Comparison of ENCODE assay signal across 8 mouse cellular contexts in the genomic region with DNA sequence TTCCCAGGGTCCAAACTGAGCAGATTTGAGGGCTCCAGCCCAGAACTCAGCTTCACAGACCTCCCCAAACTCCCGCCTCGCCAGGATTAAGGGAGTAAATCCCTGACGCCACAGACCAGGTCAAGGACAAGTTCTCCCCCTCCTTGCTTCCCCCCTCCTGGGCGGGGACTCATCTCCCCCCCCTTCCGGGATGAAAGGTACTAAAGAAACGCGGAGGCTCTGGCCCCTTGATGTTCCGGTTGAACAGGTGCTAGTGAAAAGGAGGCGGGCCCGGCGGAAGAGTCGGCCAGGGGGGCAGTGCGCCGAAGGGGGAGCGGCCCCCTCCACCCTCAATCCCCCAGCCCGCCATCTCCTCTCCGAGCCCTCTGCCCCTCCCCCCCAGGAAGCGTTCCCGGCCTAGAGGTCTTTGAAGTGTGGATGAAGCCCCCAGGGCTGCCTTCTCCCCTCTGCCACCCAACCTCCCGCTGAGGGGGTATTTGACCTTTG. TPM values are rescaled to one million over a fixed set of nuclear protein-coding genes. Genes with fewer than 3 reads are reported as not detected.
DNase-seq lines count a peak whose midpoint lies in the region; ATAC-seq lines count a peak whose summit lies in the region.

No protein-coding gene starts in this region.

- peak; percentile 74 for DNase-seq in 416B (ENCODE audit: low read depth)
- peak; percentile 37 for DNase-seq in Muller cell, postnatal 12 days (ENCODE audit: inconsistent ontology term)
- DNase-seq in fat pad, adult 2 months (ENCODE audit: extremely low read depth, low read depth, low spot score): peak; percentile 33
- no peak for DNase-seq in liver, embryonic 11.5 days (ENCODE audit: low spot score)
- peak; percentile 19 for DNase-seq in neural tube, embryonic 11.5 days (ENCODE audit: low spot score)
- peak; percentile 65 to 79 for DNase-seq in urinary bladder, postnatal 36 days (ENCODE audit: low spot score in 2 of 2)
- DNase-seq in left cerebral cortex, postnatal 14 days (ENCODE audit: low spot score in 2 of 2): no peak

- H3K27me3 ChIP-seq in hindbrain, embryonic 13.5 days: peaks cover 29% of the 10 kb centered on the region
- peaks cover 54% of the 10 kb centered on the region for H3K27me3 ChIP-seq in liver, embryonic 11.5 days (replicated peaks; ENCODE audit: control insufficient read depth, insufficient read depth, low read length)
- peaks cover 23% of the 10 kb centered on the region for H3K27me3 ChIP-seq in neural tube, embryonic 11.5 days (ENCODE audit: control insufficient read depth, insufficient read depth, low read length)

- intact Hi-C loops in left cerebral cortex, postnatal 14 days (cut with DNase I): loop anchor here (2.0 kb wide), 1 partner anchor 37 kb away; no protein-coding TSS in a partner anchor

- H3K27ac ChIP-seq in hindbrain, embryonic 13.5 days: no peak overlapping the region
- no peak overlapping the region for H3K27ac ChIP-seq in liver, embryonic 11.5 days (ENCODE audit: low read depth, low read length)
- no peak overlapping the region for H3K27ac ChIP-seq in neural tube, embryonic 11.5 days (ENCODE audit: low read depth, low read length)

- peaks cover 49% of the 10 kb centered on the region for H3K4me1 ChIP-seq in hindbrain, embryonic 13.5 days (replicated peaks)
- H3K4me1 ChIP-seq in liver, embryonic 11.5 days (replicated peaks; ENCODE audit: control insufficient read depth, insufficient read depth, low read length): peaks cover 23% of the 10 kb centered on the region
- H3K4me1 ChIP-seq in neural tube, embryonic 11.5 days (ENCODE audit: control insufficient read depth, insufficient read depth, low read length): peaks cover 24% of the 10 kb centered on the region

- peaks cover 14% of the 10 kb centered on the region for H3K36me3 ChIP-seq in hindbrain, embryonic 13.5 days
- H3K36me3 ChIP-seq in liver, embryonic 11.5 days (ENCODE audit: control insufficient read depth, insufficient read depth, low read length): peaks cover 10% of the 10 kb centered on the region
- no peaks in the 10 kb centered on the region; the same call in 1 of the 2 replicates for H3K36me3 ChIP-seq in neural tube, embryonic 11.5 days (ENCODE audit: control insufficient read depth, insufficient read depth, low read length)

- no peak for ATAC-seq in hindbrain, embryonic 13.5 days (ENCODE audit: low FRiP score)
- ATAC-seq in liver, embryonic 11.5 days (replicated peaks; ENCODE audit: low FRiP score): no peak
- ATAC-seq in neural tube, embryonic 11.5 days (ENCODE audit: insufficient read depth, low FRiP score, low TSS enrichment): no peak

- H3K4me2 ChIP-seq in hindbrain, embryonic 13.5 days: peak overlapping the region; percentile 50
- peak overlapping the region; percentile 76 for H3K4me2 ChIP-seq in liver, embryonic 11.5 days
- peak overlapping the region; percentile 41 for H3K4me2 ChIP-seq in neural tube, embryonic 11.5 days (ENCODE audit: low read depth)

- peak overlapping the region; percentile 87 for H3K4me3 ChIP-seq in hindbrain, embryonic 13.5 days
- H3K4me3 ChIP-seq in liver, embryonic 11.5 days (ENCODE audit: low read depth, low read length): peak overlapping the region; percentile 34
- H3K4me3 ChIP-seq in neural tube, embryonic 11.5 days (ENCODE audit: low read depth, low read length): peak overlapping the region; percentile 94

- H3K9ac ChIP-seq in hindbrain, embryonic 13.5 days: no peak overlapping the region
- no peak overlapping the region for H3K9ac ChIP-seq in liver, embryonic 11.5 days (ENCODE audit: low read depth, low read length)
- 0 out of 2 replicates have a peak overlapping the region, but pooled peaks have one; percentile 23 for H3K9ac ChIP-seq in neural tube, embryonic 11.5 days (ENCODE audit: low read length)

- no peaks in the 10 kb centered on the region for H3K9me3 ChIP-seq in hindbrain, embryonic 13.5 days
- no peaks in the 10 kb centered on the region for H3K9me3 ChIP-seq in liver, embryonic 11.5 days (ENCODE audit: control insufficient read depth, low read length)
- H3K9me3 ChIP-seq in neural tube, embryonic 11.5 days (ENCODE audit: control insufficient read depth, low read length): no peaks in the 10 kb centered on the region

- WGBS in hindbrain, embryonic 13.5 days: 0% methylated on average over 19 of the region's 20 CpGs
- 2% methylated on average over 18 of the region's 20 CpGs for WGBS in liver, embryonic 11.5 days
- 0% methylated on average over 20 of the region's 20 CpGs for WGBS in neural tube, embryonic 11.5 days

RNA-seq across cellular contexts. Expression of a gene that starts 1.5 kb away (rescaled TPM):
- 3.4 and 4.1 TPM in 2 replicates for polyA plus RNA-seq in hindbrain, embryonic 13.5 days (2015; fragmentation: Nextera tagmentation; extraction: Ambion mirVana)
- polyA plus RNA-seq in liver, embryonic 11.5 days (2014; fragmentation: Nextera tagmentation; extraction: Ambion mirVana): 0.97 and 1.0 TPM in 2 replicates
- polyA plus RNA-seq in neural tube, embryonic 11.5 days (2014; fragmentation: Nextera tagmentation; extraction: Ambion mirVana): 3.9 and 4.5 TPM in 2 replicates
- 10 to 100 TPM; 79.8 to 80.1 TPM for total RNA-seq in left cerebral cortex, postnatal 14 days (2021)

RNA-seq across cellular contexts. Expression of a gene that starts 23.9 kb away (rescaled TPM):
- 23.8 and 25.6 TPM in 2 replicates for polyA plus RNA-seq in hindbrain, embryonic 13.5 days (2015; fragmentation: Nextera tagmentation; extraction: Ambion mirVana)
- polyA plus RNA-seq in liver, embryonic 11.5 days (2014; fragmentation: Nextera tagmentation; extraction: Ambion mirVana): 18.0 and 21.9 TPM in 2 replicates
- polyA plus RNA-seq in neural tube, embryonic 11.5 days (2014; fragmentation: Nextera tagmentation; extraction: Ambion mirVana): 20.2 and 21.1 TPM in 2 replicates
- total RNA-seq in left cerebral cortex, postnatal 14 days (2021): 10 to 100 TPM; 36.7 to 38.9 TPM

RNA-seq across cellular contexts. Expression of a gene that starts 32.2 kb away (rescaled TPM):
- polyA plus RNA-seq in hindbrain, embryonic 13.5 days (2015; fragmentation: Nextera tagmentation; extraction: Ambion mirVana): 2.3 and 3.0 TPM in 2 replicates
- 4.1 and 4.8 TPM in 2 replicates for polyA plus RNA-seq in liver, embryonic 11.5 days (2014; fragmentation: Nextera tagmentation; extraction: Ambion mirVana)
- polyA plus RNA-seq in neural tube, embryonic 11.5 days (2014; fragmentation: Nextera tagmentation; extraction: Ambion mirVana): 9.7 and 11.0 TPM in 2 replicates
- 10 to 100 TPM; 34.7 to 37.7 TPM for total RNA-seq in left cerebral cortex, postnatal 14 days (2021)

RNA-seq across cellular contexts. Expression of a gene that starts 38.6 kb away (rescaled TPM):
- 26.2 and 26.3 TPM in 2 replicates for polyA plus RNA-seq in hindbrain, embryonic 13.5 days (2015; fragmentation: Nextera tagmentation; extraction: Ambion mirVana)
- 10.3 and 13.2 TPM in 2 replicates for polyA plus RNA-seq in liver, embryonic 11.5 days (2014; fragmentation: Nextera tagmentation; extraction: Ambion mirVana)
- polyA plus RNA-seq in neural tube, embryonic 11.5 days (2014; fragmentation: Nextera tagmentation; extraction: Ambion mirVana): 17.5 and 17.8 TPM in 2 replicates
- 10 to 100 TPM; 31.3 to 35.8 TPM for total RNA-seq in left cerebral cortex, postnatal 14 days (2021)

RNA-seq across cellular contexts. Expression of a gene that starts 41.5 kb away (rescaled TPM):
- 476 and 483 TPM in 2 replicates for polyA plus RNA-seq in hindbrain, embryonic 13.5 days (2015; fragmentation: Nextera tagmentation; extraction: Ambion mirVana)
- 558 and 561 TPM in 2 replicates for polyA plus RNA-seq in liver, embryonic 11.5 days (2014; fragmentation: Nextera tagmentation; extraction: Ambion mirVana)
- 545 and 553 TPM in 2 replicates for polyA plus RNA-seq in neural tube, embryonic 11.5 days (2014; fragmentation: Nextera tagmentation; extraction: Ambion mirVana)
- 100 to 1,000 TPM; 133 to 136 TPM for total RNA-seq in left cerebral cortex, postnatal 14 days (2021)

Comparison
In these comparisons a context has a peak if more than half of its experiments do, and no peak if none do; other contexts are left out.
1. DNase-seq: peak in 416B (single experiment), Muller cell, postnatal 12 days (single experiment), fat pad, adult 2 months (single experiment), neural tube, embryonic 11.5 days (single experiment) and urinary bladder, postnatal 36 days (2 of 2); none in liver, embryonic 11.5 days (single experiment) and left cerebral cortex, postnatal 14 days (0 of 2).
2. H3K4me3 ChIP-seq: peak in every context shown above with its lines; median percentile 94 in neural tube, embryonic 11.5 days; 87 in hindbrain, embryonic 13.5 days; 34 in liver, embryonic 11.5 days.
3. Peak in every context shown above with its lines, with median percentiles within 50 percentile points of each other: H3K4me2 ChIP-seq.